Mouse (Mus musculus): ENCODE results near the gene Gm21897. TPM values are rescaled to one million over a fixed set of nuclear protein-coding genes. Genes with fewer than 3 reads are reported as not detected.
A peak's percentile ranks its signal among the peaks of the same experiment; 100 is the strongest.

Gm21897 gene
- polyA plus RNA-seq, 1 experiment from 2014 or later = not detected

GRCm38 (mm10) chr16:15339051-15339450 is 21.8 kb downstream of the Gm21897 start:
- DNase-seq = peak; percentile 37
- no peak for TF ChIP-seq CTCF (IDR thresholded peaks at IDR 0.05; ENCODE audit: low read depth)
- H3K4me1 ChIP-seq (ENCODE audit: insufficient read depth) = no peaks in the 10 kb centered on the region
- no peak for ATAC-seq (ENCODE audit: insufficient read depth)
- H3K9ac ChIP-seq = no peak overlapping the region
- H3K36me3 ChIP-seq (ENCODE audit: insufficient read depth) = no peaks in the 10 kb centered on the region
- no peaks in the 10 kb centered on the region for H3K27me3 ChIP-seq (ENCODE audit: insufficient read depth, low read length)
- H3K27ac ChIP-seq (ENCODE audit: low read depth) = no peak overlapping the region
- H3K4me3 ChIP-seq (ENCODE audit: low read depth, low read length) = no peak overlapping the region
- H3K9me3 ChIP-seq (ENCODE audit: low read depth, low read length) = no peaks in the 10 kb centered on the region
- H3K4me2 ChIP-seq = no peak overlapping the region
- WGBS = 70% methylated on average over 4 of the region's 4 CpGs

GRCm38 (mm10) chr16:15346045-15346444 is 28.8 kb downstream of the Gm21897 start:
- H3K4me3 ChIP-seq (ENCODE audit: low read depth, low read length) = no peak overlapping the region
- TF ChIP-seq CTCF (IDR thresholded peaks at IDR 0.05; ENCODE audit: low read depth) = no peak
- WGBS = 17% methylated on average over 1 of the region's 1 CpGs
- DNase-seq = peak; percentile 76
- H3K27ac ChIP-seq (ENCODE audit: low read depth) = peak overlapping the region; percentile 2; the same call in 1 of the 2 replicates
- H3K4me2 ChIP-seq = no peak overlapping the region
- peak; percentile 89 for ATAC-seq (ENCODE audit: insufficient read depth)
- no peaks in the 10 kb centered on the region for H3K9me3 ChIP-seq (ENCODE audit: low read depth, low read length)
- no peak overlapping the region for H3K9ac ChIP-seq
- H3K27me3 ChIP-seq (ENCODE audit: insufficient read depth, low read length) = no peaks in the 10 kb centered on the region
- H3K36me3 ChIP-seq (ENCODE audit: insufficient read depth) = no peaks in the 10 kb centered on the region
- no peaks in the 10 kb centered on the region for H3K4me1 ChIP-seq (ENCODE audit: insufficient read depth)

GRCm38 (mm10) chr16:15349381-15349780 is 32.1 kb downstream of the Gm21897 start:
- Histone ChIP-seq H3K27me3 (ENCODE audit: insufficient read depth, low read length) (no peaks in the 10 kb centered on the region), H3K4me1 (ENCODE audit: insufficient read depth) (no peaks in the 10 kb centered on the region), H3K9me3 (ENCODE audit: low read depth, low read length) (no peaks in the 10 kb centered on the region), H3K9ac (no peak overlapping the region), H3K36me3 (ENCODE audit: insufficient read depth) (no peaks in the 10 kb centered on the region), H3K4me2 (no peak overlapping the region), H3K4me3 (ENCODE audit: low read depth, low read length) (no peak overlapping the region), H3K27ac (ENCODE audit: low read depth) (no peak overlapping the region)
- DNase-seq (no peak), ATAC-seq (ENCODE audit: insufficient read depth) (no peak)
- no peak for TF ChIP-seq CTCF (IDR thresholded peaks at IDR 0.05; ENCODE audit: low read depth)
- WGBS = 65% methylated on average over 2 of the region's 2 CpGs

GRCm38 (mm10) chr16:15351301-15351700 is 34.0 kb downstream of the Gm21897 start:
- H3K9ac ChIP-seq = no peak overlapping the region
- no peaks in the 10 kb centered on the region for H3K36me3 ChIP-seq (ENCODE audit: insufficient read depth)
- no peak overlapping the region for H3K27ac ChIP-seq (ENCODE audit: low read depth)
- no peak for ATAC-seq (ENCODE audit: insufficient read depth)
- WGBS = 51% methylated on average over 1 of the region's 1 CpGs
- no peak overlapping the region for H3K4me2 ChIP-seq
- no peaks in the 10 kb centered on the region for H3K27me3 ChIP-seq (ENCODE audit: insufficient read depth, low read length)
- no peak for TF ChIP-seq CTCF (IDR thresholded peaks at IDR 0.05; ENCODE audit: low read depth)
- H3K4me1 ChIP-seq (ENCODE audit: insufficient read depth) = peaks cover 4% of the 10 kb centered on the region; the same call in 1 of the 2 replicates
- H3K9me3 ChIP-seq (ENCODE audit: low read depth, low read length) = no peaks in the 10 kb centered on the region
- peak; percentile 72 for DNase-seq
- no peak overlapping the region for H3K4me3 ChIP-seq (ENCODE audit: low read depth, low read length)

GRCm38 (mm10) chr16:15352320-15352719 is 35.1 kb downstream of the Gm21897 start:
- ATAC-seq (ENCODE audit: insufficient read depth) (no peak), DNase-seq (peak; percentile 34)
- no peak overlapping the region for H3K9ac ChIP-seq
- peaks cover 4% of the 10 kb centered on the region; the same call in 1 of the 2 replicates for H3K4me1 ChIP-seq (ENCODE audit: insufficient read depth)
- WGBS = 54% methylated on average over 2 of the region's 2 CpGs
- no peak overlapping the region for H3K4me3 ChIP-seq (ENCODE audit: low read depth, low read length)
- H3K9me3 ChIP-seq (ENCODE audit: low read depth, low read length) = no peaks in the 10 kb centered on the region
- H3K27ac ChIP-seq (ENCODE audit: low read depth) = no peak overlapping the region
- H3K36me3 ChIP-seq (ENCODE audit: insufficient read depth) = no peaks in the 10 kb centered on the region
- H3K4me2 ChIP-seq = no peak overlapping the region
- TF ChIP-seq CTCF (IDR thresholded peaks at IDR 0.05; ENCODE audit: low read depth) = peak; percentile 27; the same call in 1 of the 2 replicates
- H3K27me3 ChIP-seq (ENCODE audit: insufficient read depth, low read length) = no peaks in the 10 kb centered on the region

- DNase-seq (peak; percentile 68), ATAC-seq (ENCODE audit: insufficient read depth) (no peak)
- no peak overlapping the region for H3K27ac ChIP-seq (ENCODE audit: low read depth)
- no peaks in the 10 kb centered on the region for H3K9me3 ChIP-seq (ENCODE audit: low read depth, low read length)
- H3K4me2 ChIP-seq = no peak overlapping the region
- H3K4me3 ChIP-seq (ENCODE audit: low read depth, low read length) = no peak overlapping the region
- WGBS = 30% methylated on average over 2 of the region's 2 CpGs
- H3K9ac ChIP-seq = no peak overlapping the region
- no peaks in the 10 kb centered on the region for H3K27me3 ChIP-seq (ENCODE audit: insufficient read depth, low read length)
- H3K36me3 ChIP-seq (ENCODE audit: insufficient read depth) = no peaks in the 10 kb centered on the region
- H3K4me1 ChIP-seq (ENCODE audit: insufficient read depth) = peaks cover 4% of the 10 kb centered on the region; the same call in 1 of the 2 replicates
- TF ChIP-seq CTCF (IDR thresholded peaks at IDR 0.05; ENCODE audit: low read depth) = no peak
Measured at GRCm38 (mm10) chr16:15354901-15355300, 37.6 kb downstream of the Gm21897 start.

GRCm38 (mm10) chr16:15355339-15355738 is 38.1 kb downstream of the Gm21897 start:
- H3K27ac ChIP-seq (ENCODE audit: low read depth) = no peak overlapping the region; the same call in 1 of the 2 replicates
- H3K4me3 ChIP-seq (ENCODE audit: low read depth, low read length) = no peak overlapping the region
- H3K36me3 ChIP-seq (ENCODE audit: insufficient read depth) = no peaks in the 10 kb centered on the region
- no peak overlapping the region for H3K4me2 ChIP-seq
- no peaks in the 10 kb centered on the region for H3K9me3 ChIP-seq (ENCODE audit: low read depth, low read length)
- H3K9ac ChIP-seq = no peak overlapping the region
- H3K4me1 ChIP-seq (ENCODE audit: insufficient read depth) = peaks cover 4% of the 10 kb centered on the region; the same call in 1 of the 2 replicates
- DNase-seq (no peak), ATAC-seq (ENCODE audit: insufficient read depth) (no peak; the same call in 1 of the 2 replicates)
- 67% methylated on average over 1 of the region's 1 CpGs for WGBS
- TF ChIP-seq CTCF (IDR thresholded peaks at IDR 0.05; ENCODE audit: low read depth) = no peak
- H3K27me3 ChIP-seq (ENCODE audit: insufficient read depth, low read length) = no peaks in the 10 kb centered on the region

Measured in lung, embryonic 14.5 days (tissue).